In genomic region chr4:41614156-41614555, GRCm38 (mm10) we compare ENCODE assay signal across 8 mouse cellular contexts. TPM values are rescaled to one million over a fixed set of nuclear protein-coding genes. Genes with fewer than 3 reads are reported as not detected.
DNase-seq lines count a peak whose midpoint lies in the region; ATAC-seq and TF ChIP-seq lines count a peak whose summit lies in the region.

No protein-coding gene starts in this region.

- WGBS in bone marrow, adult 2 months = 9% methylated on average over 7 of the region's 7 CpGs
- 7% methylated on average over 7 of the region's 7 CpGs for WGBS in embryonic facial prominence, embryonic 14.5 days

- H3K27me3 ChIP-seq in G1E (ENCODE audit: insufficient read depth, low read length) = peaks cover 24% of the 10 kb centered on the region
- H3K27me3 ChIP-seq in embryonic facial prominence, embryonic 14.5 days (replicated peaks; ENCODE audit: control insufficient read depth, insufficient read depth, low read length) = no peaks in the 10 kb centered on the region

- no peak overlapping the region for H3K4me2 ChIP-seq in embryonic facial prominence, embryonic 14.5 days (ENCODE audit: low read depth, low read length)

- H3K36me3 ChIP-seq in G1E (replicated peaks) = no peaks in the 10 kb centered on the region
- no peaks in the 10 kb centered on the region for H3K36me3 ChIP-seq in embryonic facial prominence, embryonic 14.5 days (ENCODE audit: control insufficient read depth, insufficient read depth, low read length)

- H3K9ac ChIP-seq in embryonic facial prominence, embryonic 14.5 days (ENCODE audit: low read depth, low read length) = no peak overlapping the region

- no peaks in the 10 kb centered on the region for H3K4me1 ChIP-seq in G1E (ENCODE audit: insufficient read depth, low read depth, low read length)
- no peaks in the 10 kb centered on the region for H3K4me1 ChIP-seq in bone marrow, adult 2 months (ENCODE audit: control insufficient read depth, insufficient read depth, low read length)
- H3K4me1 ChIP-seq in embryonic facial prominence, embryonic 14.5 days (ENCODE audit: control insufficient read depth, insufficient read depth, low read length) = no peaks in the 10 kb centered on the region

- TF ChIP-seq CTCF in G1E (IDR thresholded peaks at IDR 0.05; ENCODE audit: low read depth, low read length) = peak; percentile 84
- peak; percentile 82 for TF ChIP-seq CTCF in bone marrow, adult 2 months (IDR thresholded peaks at IDR 0.05; ENCODE audit: control insufficient read depth, insufficient read depth, low read length)

- no peaks in the 10 kb centered on the region for H3K9me3 ChIP-seq in G1E (replicated peaks)
- H3K9me3 ChIP-seq in embryonic facial prominence, embryonic 14.5 days (ENCODE audit: control insufficient read depth, low read length) = no peaks in the 10 kb centered on the region

- no peak overlapping the region for H3K27ac ChIP-seq in bone marrow, adult 2 months (ENCODE audit: control insufficient read depth, insufficient read depth, low read depth, low read length, poor library complexity)
- H3K27ac ChIP-seq in embryonic facial prominence, embryonic 14.5 days (replicated peaks; ENCODE audit: low read depth, low read length) = no peak overlapping the region

- no peak for ATAC-seq in G1E (ENCODE audit: extremely low read depth, insufficient number of reproducible peaks, low FRiP score, poor library complexity, severe bottlenecking)
- ATAC-seq in embryonic facial prominence, embryonic 14.5 days (ENCODE audit: low read depth) = no peak
- peak; percentile 75 to 88; a peak in 3 of 4 replicates for ATAC-seq in hematopoietic stem cell, adult 5-6 weeks (replicated peaks in 1 of 2; ENCODE audit: insufficient read depth in 1 of 2, low FRiP score in 2 of 2, low TSS enrichment in 1 of 2, low read depth in 1 of 2, poor library complexity in 2 of 2, severe bottlenecking in 2 of 2)
- peak; percentile 63; the same call in 1 of the 2 replicates for ATAC-seq in megakaryocyte-erythroid progenitor cell, adult 5-6 weeks (replicated peaks; ENCODE audit: low FRiP score, low TSS enrichment, poor library complexity, severe bottlenecking)
- no peak for ATAC-seq in activated CD4-positive, CD25-positive, alpha-beta regulatory T cell, adult 4 months

- no peak overlapping the region for H3K4me3 ChIP-seq in G1E (ENCODE audit: low read depth, low read length)
- no peak overlapping the region for H3K4me3 ChIP-seq in bone marrow, adult 2 months (replicated peaks; ENCODE audit: control insufficient read depth, low read depth, low read length)
- H3K4me3 ChIP-seq in embryonic facial prominence, embryonic 14.5 days (ENCODE audit: low read depth, low read length) = no peak overlapping the region

- DNase-seq in G1E (ENCODE audit: low spot score) = peak; percentile 33
- peak; percentile 82 for DNase-seq in embryonic facial prominence, embryonic 14.5 days (ENCODE audit: low spot score)
- DNase-seq in layer of hippocampus, postnatal 25 days (ENCODE audit: extremely low spot score in 1 of 2, low spot score in 1 of 2) = peak; percentile 82 to 93
- DNase-seq in right cerebral cortex, postnatal 14 days = peak; percentile 89

- TF ChIP-seq POLR2A in bone marrow, adult 2 months (IDR thresholded peaks at IDR 0.05; ENCODE audit: borderline replicate concordance, control insufficient read depth, low read depth, low read length) = no peak

RNA-seq across cellular contexts. Expression of gene Enho, which starts 26.0 kb away (rescaled TPM):
- total RNA-seq in G1E (2014; fragmentation: Nextera tagmentation) (not detected in 2 replicates), G1E (2017) (0.22 TPM in 1 of 2 replicates, not detected in the other)
- not detected in 2 replicates for polyA plus RNA-seq in G1E (2012)
- 1.0 and 1.2 TPM in 2 replicates for polyA plus RNA-seq in bone marrow, adult 2 months (2011; ENCODE audit: insufficient read depth, insufficient read length, low replicate concordance, missing spikeins)
- polyA plus RNA-seq in embryonic facial prominence, embryonic 14.5 days (2014; fragmentation: Nextera tagmentation; extraction: Ambion mirVana) = 22.7 and 26.0 TPM in 2 replicates
- total RNA-seq in hematopoietic stem cell, adult 5-6 weeks (2017) = 1.0 and 2.3 TPM in 2 replicates
- 10 to 100 TPM; 62.1 to 66.9 TPM for total RNA-seq in layer of hippocampus, postnatal 25 days (2021)
- total RNA-seq in megakaryocyte-erythroid progenitor cell, adult 5-6 weeks (2014; fragmentation: Nextera tagmentation) = not detected in 2 replicates
- total RNA-seq in megakaryocyte-erythroid progenitor cell, adult 5-6 weeks (2017) = not detected in 2 replicates
- polyA plus RNA-seq in activated CD4-positive, CD25-positive, alpha-beta regulatory T cell, adult 4 months (2017; shearing (Covaris generic)) = not detected

RNA-seq across cellular contexts. Expression of gene Dnaic1, which starts 44.6 kb away (rescaled TPM):
- total RNA-seq in G1E (2014; fragmentation: Nextera tagmentation) (not detected in 2 replicates), G1E (2017) (0.23 TPM in 1 of 2 replicates, not detected in the other)
- not detected in 2 replicates for polyA plus RNA-seq in G1E (2012)
- polyA plus RNA-seq in bone marrow, adult 2 months (2011; ENCODE audit: insufficient read depth, insufficient read length, low replicate concordance, missing spikeins) = not detected in 2 replicates
- 1.6 and 3.7 TPM in 2 replicates for polyA plus RNA-seq in embryonic facial prominence, embryonic 14.5 days (2014; fragmentation: Nextera tagmentation; extraction: Ambion mirVana)
- not detected in 2 replicates for total RNA-seq in hematopoietic stem cell, adult 5-6 weeks (2017)
- 10 to 100 TPM in 1 of 2 experiments, 1 to 10 TPM in 1; 7.1 to 11.2 TPM for total RNA-seq in layer of hippocampus, postnatal 25 days (2021)
- not detected in 2 replicates for total RNA-seq in megakaryocyte-erythroid progenitor cell, adult 5-6 weeks (2014; fragmentation: Nextera tagmentation)
- not detected in 2 replicates for total RNA-seq in megakaryocyte-erythroid progenitor cell, adult 5-6 weeks (2017)
- polyA plus RNA-seq in activated CD4-positive, CD25-positive, alpha-beta regulatory T cell, adult 4 months (2017; shearing (Covaris generic)) = not detected

RNA-seq across cellular contexts. Expression of gene Fam219a, which starts 44.8 kb away (rescaled TPM):
- total RNA-seq in G1E (2014; fragmentation: Nextera tagmentation) (2.5 and 2.9 TPM in 2 replicates), G1E (2017) (0.44 and 0.87 TPM in 2 replicates)
- 2.5 and 2.6 TPM in 2 replicates for polyA plus RNA-seq in G1E (2012)
- 6.9 and 17.8 TPM in 2 replicates for polyA plus RNA-seq in bone marrow, adult 2 months (2011; ENCODE audit: insufficient read depth, insufficient read length, low replicate concordance, missing spikeins)
- polyA plus RNA-seq in embryonic facial prominence, embryonic 14.5 days (2014; fragmentation: Nextera tagmentation; extraction: Ambion mirVana) = 4.0 and 4.1 TPM in 2 replicates
- 1.3 and 2.2 TPM in 2 replicates for total RNA-seq in hematopoietic stem cell, adult 5-6 weeks (2017)
- total RNA-seq in layer of hippocampus, postnatal 25 days (2021) = 100 to 1,000 TPM; 159 to 165 TPM
- 1.7 and 1.9 TPM in 2 replicates for total RNA-seq in megakaryocyte-erythroid progenitor cell, adult 5-6 weeks (2014; fragmentation: Nextera tagmentation)
- total RNA-seq in megakaryocyte-erythroid progenitor cell, adult 5-6 weeks (2017) = 0.11 and 0.52 TPM in 2 replicates
- polyA plus RNA-seq in activated CD4-positive, CD25-positive, alpha-beta regulatory T cell, adult 4 months (2017; shearing (Covaris generic)) = under 1 TPM; 0.18 to 0.29 TPM

Comparison
In these comparisons a context has a peak if more than half of its experiments do, and no peak if none do; other contexts are left out.
1. ATAC-seq: peak in hematopoietic stem cell, adult 5-6 weeks (2 of 2) and megakaryocyte-erythroid progenitor cell, adult 5-6 weeks (single experiment); none in G1E (single experiment), embryonic facial prominence, embryonic 14.5 days (single experiment) and activated CD4-positive, CD25-positive, alpha-beta regulatory T cell, adult 4 months (single experiment).
2. DNase-seq: peak in every context shown above with its lines; median percentile 89 in right cerebral cortex, postnatal 14 days; 88 in layer of hippocampus, postnatal 25 days; 82 in embryonic facial prominence, embryonic 14.5 days; 33 in G1E.
3. RNA of gene Enho, which starts 26.0 kb away (total RNA-seq): 62.1 to 66.9 TPM in layer of hippocampus, postnatal 25 days; 1.0 to 2.3 TPM in hematopoietic stem cell, adult 5-6 weeks, 0.22 TPM in G1E and not detected in megakaryocyte-erythroid progenitor cell, adult 5-6 weeks; every median in the first group is over 10 times any median in the second.
4. RNA of gene Fam219a, which starts 44.8 kb away (total RNA-seq): 159 to 165 TPM in layer of hippocampus, postnatal 25 days; 0.44 to 2.9 TPM in G1E, 1.3 to 2.2 TPM in hematopoietic stem cell, adult 5-6 weeks and 0.11 to 1.9 TPM in megakaryocyte-erythroid progenitor cell, adult 5-6 weeks; every median in the first group is over 10 times any median in the second.